Mouse (Mus musculus): Measurements from ENCODE around the gene Cacna2d2. TPM values are rescaled to one million over a fixed set of nuclear protein-coding genes. Genes with fewer than 3 reads are reported as not detected.

Cacna2d2 gene
- polyA plus RNA-seq, 1 experiment from 2014 or later, result 4.2 TPM

DNA sequence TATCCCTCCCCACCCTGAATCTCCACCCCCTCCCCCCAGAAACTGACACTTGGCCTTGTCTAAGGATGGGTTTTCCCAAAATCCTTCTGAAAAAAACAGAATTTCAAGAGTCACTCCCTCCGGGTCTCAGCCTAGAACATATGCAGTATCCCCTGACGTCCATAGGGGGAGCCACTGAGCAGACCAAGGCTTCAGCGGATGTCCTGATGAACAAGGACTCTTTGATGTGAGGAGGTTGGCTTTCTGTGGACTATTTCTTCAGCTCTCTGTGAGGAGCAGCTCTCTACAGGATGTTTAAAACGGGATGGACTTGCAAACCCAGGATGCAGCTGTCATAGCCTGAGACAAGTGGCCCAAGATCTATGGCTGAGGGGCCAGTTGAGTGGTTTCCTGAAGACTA lies 53.1 kb downstream of the Cacna2d2 start:
- H3K9ac ChIP-seq (ENCODE audit: low read depth, low read length), result no peak overlapping the region
- H3K27ac ChIP-seq (ENCODE audit: low read depth, low read length), result peak overlapping the region; percentile 24; the same call in 1 of the 2 replicates
- DNase-seq (ENCODE audit: low spot score) (peak; percentile 67), ATAC-seq (ENCODE audit: low FRiP score) (no peak)
- no peaks in the 10 kb centered on the region for H3K9me3 ChIP-seq (ENCODE audit: control insufficient read depth, low read length)
- no peaks in the 10 kb centered on the region for H3K36me3 ChIP-seq (ENCODE audit: control insufficient read depth, insufficient read depth, low read length)
- no peak overlapping the region for H3K4me3 ChIP-seq (ENCODE audit: low read depth, low read length)
- H3K27me3 ChIP-seq (ENCODE audit: control insufficient read depth, insufficient read depth, low read length), result no peaks in the 10 kb centered on the region
- no peak overlapping the region for H3K4me2 ChIP-seq (replicated peaks; ENCODE audit: low read depth, low read length)
- 31% methylated on average over 4 of the region's 4 CpGs for WGBS
- 0 out of 2 replicates have a peak, but pooled peaks cover 3% of the 10 kb centered on the region for H3K4me1 ChIP-seq (replicated peaks; ENCODE audit: control insufficient read depth, insufficient read depth, low read length)

DNA sequence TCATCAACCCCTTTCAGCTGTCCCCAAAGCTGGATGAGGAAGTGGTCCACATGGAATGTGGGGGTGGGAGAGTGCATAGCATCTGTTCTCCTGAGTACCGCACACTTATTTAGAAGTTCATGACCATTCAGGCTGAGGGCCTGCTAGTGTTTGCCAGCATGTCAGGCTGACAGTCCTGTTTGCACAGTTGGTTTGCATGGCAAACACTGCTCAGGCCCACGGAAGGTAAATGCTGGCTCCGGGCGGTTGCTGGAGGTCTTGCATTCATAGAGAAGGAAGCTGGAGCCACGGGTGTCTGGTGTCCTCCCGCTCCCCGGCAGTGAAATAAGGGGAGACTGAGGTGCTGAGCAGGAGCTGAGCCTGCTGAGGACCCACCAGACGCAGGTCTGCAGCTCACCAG lies 53.7 kb downstream of the Cacna2d2 start:
- Histone ChIP-seq H3K27ac (ENCODE audit: low read depth, low read length) (no peak overlapping the region), H3K4me2 (replicated peaks; ENCODE audit: low read depth, low read length) (no peak overlapping the region), H3K4me1 (replicated peaks; ENCODE audit: control insufficient read depth, insufficient read depth, low read length) (0 out of 2 replicates have a peak, but pooled peaks cover 3% of the 10 kb centered on the region), H3K27me3 (ENCODE audit: control insufficient read depth, insufficient read depth, low read length) (no peaks in the 10 kb centered on the region), H3K4me3 (ENCODE audit: low read depth, low read length) (no peak overlapping the region), H3K9ac (ENCODE audit: low read depth, low read length) (no peak overlapping the region), H3K36me3 (ENCODE audit: control insufficient read depth, insufficient read depth, low read length) (no peaks in the 10 kb centered on the region), H3K9me3 (ENCODE audit: control insufficient read depth, low read length) (no peaks in the 10 kb centered on the region)
- DNase-seq (ENCODE audit: low spot score), result no peak
- 85% methylated on average over 8 of the region's 8 CpGs for WGBS
- ATAC-seq (ENCODE audit: low FRiP score), result no peak

- 77% methylated on average over 15 of the region's 15 CpGs for WGBS
Measured at GRCm38 (mm10) chr9:107456667-107457066, 57.3 kb downstream of the Cacna2d2 start.

DNA sequence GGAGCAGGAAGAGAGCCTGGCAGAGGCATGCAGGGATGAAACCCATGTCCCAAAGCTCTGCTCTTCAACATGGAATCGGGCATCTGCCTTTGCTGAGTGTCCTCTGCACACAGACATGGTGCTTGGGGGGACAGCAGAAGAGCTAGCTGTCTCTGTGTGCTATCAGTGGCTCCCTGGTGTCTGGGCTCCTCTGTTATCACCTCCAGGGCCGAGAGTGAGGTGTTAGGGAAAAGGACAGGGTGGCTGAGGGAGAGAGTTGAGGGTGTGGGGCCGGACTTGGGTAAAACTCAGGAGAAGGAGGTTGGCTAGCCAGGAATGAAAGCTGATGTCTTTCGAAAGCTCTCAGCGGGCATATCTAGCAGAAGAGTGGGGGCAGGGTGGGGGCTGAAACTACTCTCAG lies 63.5 kb downstream of the Cacna2d2 start:
- peaks cover 8% of the 10 kb centered on the region; the same call in 1 of the 2 replicates for H3K4me1 ChIP-seq (replicated peaks; ENCODE audit: control insufficient read depth, insufficient read depth, low read length)
- WGBS, result 78% methylated on average over 5 of the region's 5 CpGs
- H3K9ac ChIP-seq (ENCODE audit: low read depth, low read length), result no peak overlapping the region
- no peaks in the 10 kb centered on the region for H3K27me3 ChIP-seq (ENCODE audit: control insufficient read depth, insufficient read depth, low read length)
- H3K4me2 ChIP-seq (replicated peaks; ENCODE audit: low read depth, low read length), result no peak overlapping the region
- H3K27ac ChIP-seq (ENCODE audit: low read depth, low read length), result no peak overlapping the region
- no peaks in the 10 kb centered on the region for H3K36me3 ChIP-seq (ENCODE audit: control insufficient read depth, insufficient read depth, low read length)
- H3K4me3 ChIP-seq (ENCODE audit: low read depth, low read length), result no peak overlapping the region
- DNase-seq (ENCODE audit: low spot score), result no peak
- no peak for ATAC-seq (ENCODE audit: low FRiP score)
- H3K9me3 ChIP-seq (ENCODE audit: control insufficient read depth, low read length), result no peaks in the 10 kb centered on the region

More at GRCm38 (mm10) chr9:107456667-107457066, 57.3 kb downstream of the Cacna2d2 start:
- no peak overlapping the region for H3K9ac ChIP-seq (ENCODE audit: low read depth, low read length)
- H3K4me3 ChIP-seq (ENCODE audit: low read depth, low read length), result no peak overlapping the region
- no peak overlapping the region for H3K27ac ChIP-seq (ENCODE audit: low read depth, low read length)
- no peaks in the 10 kb centered on the region for H3K27me3 ChIP-seq (ENCODE audit: control insufficient read depth, insufficient read depth, low read length)
- H3K4me2 ChIP-seq (replicated peaks; ENCODE audit: low read depth, low read length), result no peak overlapping the region
- DNase-seq (ENCODE audit: low spot score), result no peak
- H3K36me3 ChIP-seq (ENCODE audit: control insufficient read depth, insufficient read depth, low read length), result no peaks in the 10 kb centered on the region
- H3K4me1 ChIP-seq (replicated peaks; ENCODE audit: control insufficient read depth, insufficient read depth, low read length), result no peaks in the 10 kb centered on the region
- no peak for ATAC-seq (ENCODE audit: low FRiP score)
- no peaks in the 10 kb centered on the region for H3K9me3 ChIP-seq (ENCODE audit: control insufficient read depth, low read length)

DNA sequence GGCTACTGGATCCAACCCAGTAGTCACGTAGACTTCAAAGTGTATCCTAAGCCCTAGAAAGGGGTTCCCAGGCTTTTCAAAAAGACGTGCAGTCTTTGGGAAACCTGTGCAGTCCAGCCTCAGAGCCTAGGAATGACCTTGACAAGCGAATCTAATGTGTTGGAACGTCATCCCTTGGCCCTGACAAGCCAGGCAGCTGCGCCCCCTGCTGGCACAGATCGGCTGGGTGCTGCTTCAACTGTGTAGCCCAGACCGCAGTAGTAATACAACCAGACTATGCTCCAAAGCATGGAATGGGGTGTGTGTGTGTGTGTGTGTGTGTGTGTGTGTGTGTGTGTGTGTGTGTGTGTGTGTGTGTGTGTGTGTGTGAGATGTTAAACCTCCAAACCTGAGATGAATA lies 64.1 kb downstream of the Cacna2d2 start:
- no peak overlapping the region for H3K4me3 ChIP-seq (ENCODE audit: low read depth, low read length)
- no peaks in the 10 kb centered on the region for H3K9me3 ChIP-seq (ENCODE audit: control insufficient read depth, low read length)
- ATAC-seq (ENCODE audit: low FRiP score), result peak; percentile 69; the same call in 1 of the 2 replicates
- no peak overlapping the region for H3K4me2 ChIP-seq (replicated peaks; ENCODE audit: low read depth, low read length)
- peaks cover 8% of the 10 kb centered on the region; the same call in 1 of the 2 replicates for H3K4me1 ChIP-seq (replicated peaks; ENCODE audit: control insufficient read depth, insufficient read depth, low read length)
- H3K27ac ChIP-seq (ENCODE audit: low read depth, low read length), result no peak overlapping the region
- H3K27me3 ChIP-seq (ENCODE audit: control insufficient read depth, insufficient read depth, low read length), result no peaks in the 10 kb centered on the region
- DNase-seq (ENCODE audit: low spot score), result peak; percentile 94
- WGBS, result 17% methylated on average over 7 of the region's 7 CpGs
- no peaks in the 10 kb centered on the region for H3K36me3 ChIP-seq (ENCODE audit: control insufficient read depth, insufficient read depth, low read length)
- H3K9ac ChIP-seq (ENCODE audit: low read depth, low read length), result no peak overlapping the region

DNA sequence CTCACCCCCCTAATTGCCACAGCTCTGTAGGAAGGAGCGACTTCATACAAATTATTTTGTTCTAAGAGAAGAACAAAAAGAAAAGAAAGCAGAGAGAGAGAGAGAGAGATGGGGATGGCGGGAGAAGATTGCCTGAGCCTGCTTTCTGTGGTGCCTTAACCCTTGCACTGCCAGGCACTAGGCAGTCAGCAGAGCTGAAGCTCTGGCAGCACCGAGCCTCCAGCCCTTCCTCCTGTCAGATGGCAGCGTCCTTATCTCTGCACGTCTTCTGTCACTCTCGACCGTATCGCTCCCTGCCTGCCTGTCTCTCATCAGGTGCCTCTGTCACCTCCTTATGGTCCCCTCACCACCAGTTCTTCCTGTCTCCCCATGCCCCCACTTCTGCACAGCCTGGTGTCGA lies 64.7 kb downstream of the Cacna2d2 start:
- no peak overlapping the region for H3K4me2 ChIP-seq (replicated peaks; ENCODE audit: low read depth, low read length)
- H3K27me3 ChIP-seq (ENCODE audit: control insufficient read depth, insufficient read depth, low read length), result no peaks in the 10 kb centered on the region
- peaks cover 8% of the 10 kb centered on the region; the same call in 1 of the 2 replicates for H3K4me1 ChIP-seq (replicated peaks; ENCODE audit: control insufficient read depth, insufficient read depth, low read length)
- no peak for ATAC-seq (ENCODE audit: low FRiP score)
- no peak overlapping the region for H3K27ac ChIP-seq (ENCODE audit: low read depth, low read length)
- 42% methylated on average over 9 of the region's 9 CpGs for WGBS
- DNase-seq (ENCODE audit: low spot score), result no peak
- H3K9me3 ChIP-seq (ENCODE audit: control insufficient read depth, low read length), result no peaks in the 10 kb centered on the region
- no peak overlapping the region for H3K9ac ChIP-seq (ENCODE audit: low read depth, low read length)
- H3K36me3 ChIP-seq (ENCODE audit: control insufficient read depth, insufficient read depth, low read length), result no peaks in the 10 kb centered on the region
- H3K4me3 ChIP-seq (ENCODE audit: low read depth, low read length), result no peak overlapping the region

DNA sequence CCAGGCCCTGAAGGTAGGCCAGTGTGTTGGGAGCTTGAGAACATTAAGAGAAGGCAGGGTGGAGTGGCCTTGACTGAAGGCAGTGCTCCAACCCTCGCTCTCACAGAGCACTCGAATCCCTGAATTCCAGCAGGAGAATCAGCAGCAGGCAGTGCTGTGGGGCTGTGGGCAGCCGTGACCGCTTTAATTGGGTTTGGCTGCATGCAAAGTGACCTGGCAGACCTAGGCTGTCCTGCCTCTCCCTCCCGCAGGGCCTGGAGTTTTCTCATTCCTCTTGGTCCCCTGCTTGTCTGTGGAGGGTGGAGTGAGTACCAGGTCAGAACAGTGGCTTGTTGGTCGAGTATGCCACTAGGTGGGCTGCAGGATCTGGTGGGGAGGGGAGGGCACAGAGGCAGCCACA lies 66.2 kb downstream of the Cacna2d2 start:
- no peaks in the 10 kb centered on the region for H3K36me3 ChIP-seq (ENCODE audit: control insufficient read depth, insufficient read depth, low read length)
- H3K4me2 ChIP-seq (replicated peaks; ENCODE audit: low read depth, low read length), result no peak overlapping the region
- H3K27ac ChIP-seq (ENCODE audit: low read depth, low read length), result no peak overlapping the region
- H3K9ac ChIP-seq (ENCODE audit: low read depth, low read length), result no peak overlapping the region
- H3K4me3 ChIP-seq (ENCODE audit: low read depth, low read length), result no peak overlapping the region
- peaks cover 8% of the 10 kb centered on the region; the same call in 1 of the 2 replicates for H3K4me1 ChIP-seq (replicated peaks; ENCODE audit: control insufficient read depth, insufficient read depth, low read length)
- no peak for ATAC-seq (ENCODE audit: low FRiP score)
- H3K27me3 ChIP-seq (ENCODE audit: control insufficient read depth, insufficient read depth, low read length), result no peaks in the 10 kb centered on the region
- no peak for DNase-seq (ENCODE audit: low spot score)
- no peaks in the 10 kb centered on the region for H3K9me3 ChIP-seq (ENCODE audit: control insufficient read depth, low read length)
- WGBS, result 22% methylated on average over 6 of the region's 6 CpGs

- no peak for DNase-seq (ENCODE audit: low spot score)
- WGBS, result 32% methylated on average over 13 of the region's 13 CpGs
- no peak for ATAC-seq (ENCODE audit: low FRiP score)
- no peak overlapping the region for H3K27ac ChIP-seq (ENCODE audit: low read depth, low read length)
- H3K36me3 ChIP-seq (ENCODE audit: control insufficient read depth, insufficient read depth, low read length), result no peaks in the 10 kb centered on the region
- H3K27me3 ChIP-seq (ENCODE audit: control insufficient read depth, insufficient read depth, low read length), result no peaks in the 10 kb centered on the region
- no peaks in the 10 kb centered on the region for H3K9me3 ChIP-seq (ENCODE audit: control insufficient read depth, low read length)
- H3K4me2 ChIP-seq (replicated peaks; ENCODE audit: low read depth, low read length), result no peak overlapping the region
- peaks cover 6% of the 10 kb centered on the region; the same call in 1 of the 2 replicates for H3K4me1 ChIP-seq (replicated peaks; ENCODE audit: control insufficient read depth, insufficient read depth, low read length)
- H3K4me3 ChIP-seq (ENCODE audit: low read depth, low read length), result no peak overlapping the region
- no peak overlapping the region for H3K9ac ChIP-seq (ENCODE audit: low read depth, low read length)
Measured at GRCm38 (mm10) chr9:107469213-107469795, 69.9 kb downstream of the Cacna2d2 start.

- Histone ChIP-seq H3K9ac (ENCODE audit: low read depth, low read length) (no peak overlapping the region), H3K4me2 (replicated peaks; ENCODE audit: low read depth, low read length) (no peak overlapping the region), H3K9me3 (ENCODE audit: control insufficient read depth, low read length) (no peaks in the 10 kb centered on the region), H3K36me3 (ENCODE audit: control insufficient read depth, insufficient read depth, low read length) (no peaks in the 10 kb centered on the region), H3K4me3 (ENCODE audit: low read depth, low read length) (no peak overlapping the region), H3K4me1 (replicated peaks; ENCODE audit: control insufficient read depth, insufficient read depth, low read length) (peaks cover 5% of the 10 kb centered on the region; the same call in 1 of the 2 replicates), H3K27ac (ENCODE audit: low read depth, low read length) (no peak overlapping the region), H3K27me3 (ENCODE audit: control insufficient read depth, insufficient read depth, low read length) (no peaks in the 10 kb centered on the region)
- DNase-seq (ENCODE audit: low spot score) (no peak), ATAC-seq (ENCODE audit: low FRiP score) (no peak)
- WGBS, result 62% methylated on average over 15 of the region's 15 CpGs
Measured at GRCm38 (mm10) chr9:107470427-107470826, 71.0 kb downstream of the Cacna2d2 start.

Data from hindbrain, embryonic 11.5 days (tissue).